Mouse (Mus musculus) liver, postnatal 0 days (tissue): ENCODE measurements at regions not wholly inside any gene's neighbourhood (a gene's known extent, or its start where the extent isn't known, plus 50 kb on each side); places are given as distances from the start of the nearest gene placed in this dataset.

Source experiments
- ATAC-seq: fragments of 200-750 bp; cut with Nextera tagmentation; 2 replicates; pipeline ENCODE4 v1.8.0; 2017; ENCODE audit warnings: mild to moderate bottlenecking, moderate library complexity
- DNase-seq: peaks from one replicate; pipeline ENCODE4 v3.0.0-alpha.2; 2016
- H3K27ac ChIP-seq: fragments of 300-500 bp; sonication (generic); 2 replicates; pipeline ENCODE4 v1.5.1; 2014; ENCODE audit warnings: antibody characterized with exemption, moderate library complexity, mild to moderate bottlenecking, low read depth
- H3K27me3 ChIP-seq: fragments of 300-500 bp; sonication (generic); 2 replicates; pipeline ENCODE4 v1.6.1; 2014; ENCODE audit warnings: low read length, control low read depth, mixed read lengths; ENCODE audit not compliant: insufficient read depth
- H3K36me3 ChIP-seq: fragments of 300-500 bp; sonication (generic); replicated peaks from 2 replicates; pipeline ENCODE4 v1.6.1; 2014; ENCODE audit warnings: mild to moderate bottlenecking, control low read depth, low read length, moderate library complexity, mixed read lengths; ENCODE audit not compliant: insufficient read depth
- H3K4me1 ChIP-seq: fragments of 300-500 bp; sonication (generic); 2 replicates; pipeline ENCODE4 v1.6.1; 2014; ENCODE audit warnings: antibody characterized with exemption, mild to moderate bottlenecking, control low read depth; ENCODE audit not compliant: insufficient read depth
- H3K4me2 ChIP-seq: fragments of 300-500 bp; sonication (generic); 2 replicates; pipeline ENCODE4 v1.6.1; 2014; ENCODE audit warnings: low read depth, mild to moderate bottlenecking, low read length, moderate library complexity, mixed read lengths
- H3K4me3 ChIP-seq: fragments of 300-500 bp; sonication (generic); 2 replicates; pipeline ENCODE4 v1.5.1; 2014; ENCODE audit warnings: low read depth, low read length
- H3K9ac ChIP-seq: fragments of 300-500 bp; sonication (generic); replicated peaks from 2 replicates; pipeline ENCODE4 v1.6.1; 2014; ENCODE audit warnings: mild to moderate bottlenecking, moderate library complexity
- H3K9me3 ChIP-seq: fragments of 300-500 bp; sonication (generic); 2 replicates; pipeline ENCODE4 v1.6.1; 2016; ENCODE audit warnings: mild to moderate bottlenecking, control low read depth, low read length, mixed read lengths
- CTCF ChIP-seq: sonication (generic); IDR thresholded peaks from 2 replicates; pipeline ENCODE4 v1.5.1; 2016; ENCODE audit warnings: antibody characterized with exemption, low read depth
- EP300 ChIP-seq: IDR thresholded peaks from 2 replicates; pipeline ENCODE4 v1.6.1; 2016; ENCODE audit warnings: antibody characterized with exemption, low read depth, mild to moderate bottlenecking
- WGBS: fragments of 180-500 bp; shearing (Covaris S2); extraction: QIAGEN DNeasy Blood & Tissue Kit; methylation state at CpG from one replicate; pipeline ENCODE4 v1.1.7; 2014; ENCODE audit not compliant: insufficient replicate concordance; 5-methylcytosine and 5-hydroxymethylcytosine counted together

- Histone ChIP-seq H3K27me3 (no peaks in the 10 kb centered on the region), H3K9ac (no peak overlapping the region), H3K27ac (no peak overlapping the region), H3K4me2 (no peak overlapping the region), H3K36me3 (no peaks in the 10 kb centered on the region), H3K4me1 (no peaks in the 10 kb centered on the region), H3K9me3 (no peaks in the 10 kb centered on the region), H3K4me3 (no peak overlapping the region)
- ATAC-seq (no peak), DNase-seq (no peak)
- WGBS = 65% methylated on average over 6 of the region's 6 CpGs
- no peak for TF ChIP-seq EP300
- no peak for TF ChIP-seq CTCF
These were observed 565.2 kb downstream of the Tmem132b start for GRCm38 (mm10) chr5:126096616-126097261.

GRCm38 (mm10) chr5:126097262-126097628, 565.7 kb downstream of the Tmem132b start:
- DNase-seq (no peak), ATAC-seq (no peak)
- no peak overlapping the region for H3K27ac ChIP-seq
- no peaks in the 10 kb centered on the region for H3K9me3 ChIP-seq
- H3K36me3 ChIP-seq = no peaks in the 10 kb centered on the region
- no peak overlapping the region for H3K9ac ChIP-seq
- no peak overlapping the region for H3K4me2 ChIP-seq
- no peak overlapping the region for H3K4me3 ChIP-seq
- H3K4me1 ChIP-seq = no peaks in the 10 kb centered on the region
- TF ChIP-seq CTCF = no peak
- TF ChIP-seq EP300 = no peak
- no peaks in the 10 kb centered on the region for H3K27me3 ChIP-seq

DNA sequence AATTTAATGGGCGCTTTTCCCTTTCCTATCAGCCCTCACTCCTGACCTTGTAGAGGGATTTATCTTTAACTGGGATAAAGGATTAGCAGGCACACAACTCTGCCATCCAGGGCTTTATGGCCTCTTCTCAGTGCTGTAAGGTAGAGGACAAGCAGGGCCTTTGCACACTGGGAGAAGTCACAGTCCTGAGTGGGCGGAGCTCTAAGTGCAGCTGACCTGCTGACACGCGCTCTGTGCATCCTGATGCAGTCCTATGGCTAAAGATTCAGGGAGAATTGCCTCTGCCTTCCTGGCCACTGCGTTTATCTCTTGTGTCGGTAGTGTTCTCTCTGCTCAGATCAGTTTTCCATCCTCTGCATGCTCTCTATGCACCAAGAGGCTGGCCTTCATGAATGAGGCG, 566.9 kb downstream of the Tmem132b start:
- H3K9me3 ChIP-seq = no peaks in the 10 kb centered on the region
- 64% methylated on average over 7 of the region's 7 CpGs for WGBS
- TF ChIP-seq EP300 = no peak
- TF ChIP-seq CTCF = no peak
- H3K4me1 ChIP-seq = no peaks in the 10 kb centered on the region
- DNase-seq = no peak
- no peaks in the 10 kb centered on the region for H3K36me3 ChIP-seq
- H3K27ac ChIP-seq = no peak overlapping the region
- no peak overlapping the region for H3K9ac ChIP-seq
- no peak overlapping the region for H3K4me3 ChIP-seq
- no peaks in the 10 kb centered on the region for H3K27me3 ChIP-seq
- H3K4me2 ChIP-seq = no peak overlapping the region
- no peak for ATAC-seq

- ATAC-seq (no peak), DNase-seq (no peak)
- no peak overlapping the region for H3K27ac ChIP-seq
- WGBS = 80% methylated on average over 8 of the region's 8 CpGs
- H3K4me1 ChIP-seq = no peaks in the 10 kb centered on the region
- H3K9ac ChIP-seq = no peak overlapping the region
- TF ChIP-seq CTCF = no peak
- no peak for TF ChIP-seq EP300
- H3K27me3 ChIP-seq = no peaks in the 10 kb centered on the region
- no peaks in the 10 kb centered on the region for H3K36me3 ChIP-seq
- H3K4me3 ChIP-seq = no peak overlapping the region
- no peak overlapping the region for H3K4me2 ChIP-seq
- no peaks in the 10 kb centered on the region for H3K9me3 ChIP-seq
These were observed 568.4 kb downstream of the Tmem132b start for GRCm38 (mm10) chr5:126099931-126100330.

- Histone ChIP-seq H3K9me3 (no peaks in the 10 kb centered on the region), H3K9ac (no peak overlapping the region), H3K27me3 (no peaks in the 10 kb centered on the region), H3K4me2 (no peak overlapping the region), H3K27ac (no peak overlapping the region), H3K4me3 (no peak overlapping the region), H3K36me3 (no peaks in the 10 kb centered on the region), H3K4me1 (no peaks in the 10 kb centered on the region)
- WGBS = 67% methylated on average over 5 of the region's 5 CpGs
- ATAC-seq (no peak), DNase-seq (no peak)
- TF ChIP-seq CTCF (no peak), EP300 (no peak)
These were observed 572.9 kb downstream of the Tmem132b start for GRCm38 (mm10) chr5:126104464-126104863.

- WGBS = 64% methylated on average over 1 of the region's 1 CpGs
- no peak overlapping the region for H3K4me2 ChIP-seq
- H3K27ac ChIP-seq = no peak overlapping the region
- no peaks in the 10 kb centered on the region for H3K36me3 ChIP-seq
- H3K9ac ChIP-seq = no peak overlapping the region
- no peak for TF ChIP-seq EP300
- no peak for TF ChIP-seq CTCF
- H3K4me3 ChIP-seq = no peak overlapping the region
- no peaks in the 10 kb centered on the region for H3K27me3 ChIP-seq
- no peaks in the 10 kb centered on the region for H3K4me1 ChIP-seq
- no peaks in the 10 kb centered on the region for H3K9me3 ChIP-seq
- DNase-seq = no peak
- ATAC-seq = no peak
These were observed 573.3 kb downstream of the Tmem132b start for GRCm38 (mm10) chr5:126104883-126105282.

DNA sequence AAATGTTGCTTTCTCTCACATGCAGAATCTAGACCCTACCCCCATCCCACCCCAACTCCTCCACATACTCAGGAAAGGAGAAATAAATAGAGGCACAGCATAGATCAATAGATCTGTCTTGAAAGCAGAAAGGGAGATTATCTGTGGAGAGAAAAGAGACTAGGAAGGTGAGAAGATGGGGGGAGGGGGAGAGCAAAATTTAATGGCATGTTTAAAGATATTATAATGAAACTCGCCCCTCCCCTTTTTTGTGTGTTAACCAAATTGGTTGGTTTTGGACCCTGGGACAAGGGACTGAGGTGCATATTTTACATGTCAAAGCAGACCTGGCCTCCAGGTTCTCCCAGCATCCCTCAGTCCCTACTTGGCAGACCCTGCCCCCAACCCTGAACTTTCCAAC, 573.9 kb downstream of the Tmem132b start:
- no peak for TF ChIP-seq EP300
- TF ChIP-seq CTCF = no peak
- no peaks in the 10 kb centered on the region for H3K4me1 ChIP-seq
- ATAC-seq (no peak), DNase-seq (no peak)
- WGBS = 93% methylated on average over 1 of the region's 1 CpGs
- H3K4me3 ChIP-seq = no peak overlapping the region
- H3K4me2 ChIP-seq = no peak overlapping the region
- H3K27me3 ChIP-seq = no peaks in the 10 kb centered on the region
- no peaks in the 10 kb centered on the region for H3K36me3 ChIP-seq
- H3K9ac ChIP-seq = no peak overlapping the region
- no peaks in the 10 kb centered on the region for H3K9me3 ChIP-seq
- H3K27ac ChIP-seq = no peak overlapping the region
